Mouse (Mus musculus): Measurements from ENCODE around the gene Apol6. TPM values are rescaled to one million over a fixed set of nuclear protein-coding genes. Genes with fewer than 3 reads are reported as not detected.

Apol6 gene
- polyA plus RNA-seq, 1 experiment from 2014 or later: not detected

GRCm38 (mm10) chr15:77099756-77100155 lies 55.2 kb downstream of the Apol6 start:
- no peak overlapping the region for H3K9ac ChIP-seq (ENCODE audit: low read depth, low read length)
- H3K4me1 ChIP-seq (ENCODE audit: control insufficient read depth, insufficient read depth, low read length): no peaks in the 10 kb centered on the region
- H3K9me3 ChIP-seq (replicated peaks; ENCODE audit: control insufficient read depth, low read length, poor library complexity, severe bottlenecking): no peaks in the 10 kb centered on the region
- no peak overlapping the region for H3K4me2 ChIP-seq (ENCODE audit: low read length)
- no peak overlapping the region for H3K27ac ChIP-seq (ENCODE audit: low read length)
- no peak overlapping the region for H3K4me3 ChIP-seq (ENCODE audit: low read depth, low read length)
- ATAC-seq: no peak
- H3K36me3 ChIP-seq (ENCODE audit: control insufficient read depth, insufficient read depth, low read length): peaks cover 30% of the 10 kb centered on the region
- 86% methylated on average over 3 of the region's 3 CpGs for WGBS
- no peaks in the 10 kb centered on the region for H3K27me3 ChIP-seq (ENCODE audit: control insufficient read depth, insufficient read depth, low read depth, low read length)

GRCm38 (mm10) chr15:77102685-77103084 lies 58.2 kb downstream of the Apol6 start:
- peaks cover 23% of the 10 kb centered on the region for H3K36me3 ChIP-seq (ENCODE audit: control insufficient read depth, insufficient read depth, low read length)
- no peaks in the 10 kb centered on the region for H3K27me3 ChIP-seq (ENCODE audit: control insufficient read depth, insufficient read depth, low read depth, low read length)
- H3K9ac ChIP-seq (ENCODE audit: low read depth, low read length): no peak overlapping the region
- 0 out of 2 replicates have a peak, but pooled peaks cover 2% of the 10 kb centered on the region for H3K4me1 ChIP-seq (ENCODE audit: control insufficient read depth, insufficient read depth, low read length)
- H3K27ac ChIP-seq (ENCODE audit: low read length): no peak overlapping the region
- H3K4me2 ChIP-seq (ENCODE audit: low read length): no peak overlapping the region
- ATAC-seq: no peak
- no peaks in the 10 kb centered on the region for H3K9me3 ChIP-seq (replicated peaks; ENCODE audit: control insufficient read depth, low read length, poor library complexity, severe bottlenecking)
- no peak overlapping the region for H3K4me3 ChIP-seq (ENCODE audit: low read depth, low read length)
- 80% methylated on average over 5 of the region's 5 CpGs for WGBS

GRCm38 (mm10) chr15:77104349-77105158 lies 60.0 kb downstream of the Apol6 start:
- H3K4me1 ChIP-seq (ENCODE audit: control insufficient read depth, insufficient read depth, low read length): 0 out of 2 replicates have a peak, but pooled peaks cover 2% of the 10 kb centered on the region
- peaks cover 13% of the 10 kb centered on the region for H3K36me3 ChIP-seq (ENCODE audit: control insufficient read depth, insufficient read depth, low read length)
- no peak overlapping the region for H3K4me2 ChIP-seq (ENCODE audit: low read length)
- no peak overlapping the region for H3K9ac ChIP-seq (ENCODE audit: low read depth, low read length)
- H3K27me3 ChIP-seq (ENCODE audit: control insufficient read depth, insufficient read depth, low read depth, low read length): no peaks in the 10 kb centered on the region
- H3K4me3 ChIP-seq (ENCODE audit: low read depth, low read length): no peak overlapping the region
- H3K27ac ChIP-seq (ENCODE audit: low read length): no peak overlapping the region
- no peaks in the 10 kb centered on the region for H3K9me3 ChIP-seq (replicated peaks; ENCODE audit: control insufficient read depth, low read length, poor library complexity, severe bottlenecking)
- WGBS: 65% methylated on average over 10 of the region's 10 CpGs
- no peak for ATAC-seq

GRCm38 (mm10) chr15:77105273-77105672 lies 60.7 kb downstream of the Apol6 start:
- H3K9me3 ChIP-seq (replicated peaks; ENCODE audit: control insufficient read depth, low read length, poor library complexity, severe bottlenecking): no peaks in the 10 kb centered on the region
- H3K4me2 ChIP-seq (ENCODE audit: low read length): no peak overlapping the region
- H3K4me1 ChIP-seq (ENCODE audit: control insufficient read depth, insufficient read depth, low read length): 0 out of 2 replicates have a peak, but pooled peaks cover 2% of the 10 kb centered on the region
- no peaks in the 10 kb centered on the region for H3K27me3 ChIP-seq (ENCODE audit: control insufficient read depth, insufficient read depth, low read depth, low read length)
- ATAC-seq: no peak
- no peak overlapping the region for H3K27ac ChIP-seq (ENCODE audit: low read length)
- 92% methylated on average over 10 of the region's 10 CpGs for WGBS
- H3K36me3 ChIP-seq (ENCODE audit: control insufficient read depth, insufficient read depth, low read length): peaks cover 13% of the 10 kb centered on the region
- no peak overlapping the region for H3K4me3 ChIP-seq (ENCODE audit: low read depth, low read length)
- H3K9ac ChIP-seq (ENCODE audit: low read depth, low read length): no peak overlapping the region

Other genes with a start within 250 kb of the Apol6 start
- gene Zfp251, start 173.3 kb upstream of the Apol6 start, polyA plus RNA-seq (2015; fragmentation: Nextera tagmentation; extraction: Ambion mirVana): 39.5 and 42.5 TPM in 2 replicates
- 9.0 and 9.5 TPM in 2 replicates for gene Zfp7, start 165.5 kb upstream of the Apol6 start, polyA plus RNA-seq (2015; fragmentation: Nextera tagmentation; extraction: Ambion mirVana)
- 0.63 and 2.4 TPM in 2 replicates for gene Gm49527, start 165.4 kb upstream of the Apol6 start, polyA plus RNA-seq (2015; fragmentation: Nextera tagmentation; extraction: Ambion mirVana)
- 21.7 and 23.0 TPM in 2 replicates for gene Zfp647, start 119.3 kb upstream of the Apol6 start, polyA plus RNA-seq (2015; fragmentation: Nextera tagmentation; extraction: Ambion mirVana)
- gene 1110038F14Rik, start 96.2 kb upstream of the Apol6 start, polyA plus RNA-seq (2015; fragmentation: Nextera tagmentation; extraction: Ambion mirVana): 42.8 and 43.2 TPM in 2 replicates
- gene Mb, start 5.9 kb downstream of the Apol6 start, polyA plus RNA-seq (2015; fragmentation: Nextera tagmentation; extraction: Ambion mirVana): 0.40 TPM in 1 of 2 replicates, not detected in the other